In genomic region chr14:27440921-27441320, GRCm38 (mm10) we compare ENCODE assay signal across 11 mouse cellular contexts. TPM values are rescaled to one million over a fixed set of nuclear protein-coding genes. Genes with fewer than 3 reads are reported as not detected.
DNase-seq lines count a peak whose midpoint lies in the region; TF ChIP-seq lines count a peak whose summit lies in the region.
"Had no signal": no experiment of that assay in that cellular context is flagged by ENCODE, and none has a peak within 500 bp of the region (broad histone marks: within the 10 kb centered on the region; RNA-seq: fewer than 3 reads in every experiment).

No protein-coding gene starts in this region.

- peaks cover 9% of the 10 kb centered on the region for H3K36me3 ChIP-seq in kidney, adult 2 months (ENCODE audit: control insufficient read depth, insufficient read depth, low read length)

- TF ChIP-seq CTCF in kidney, adult 2 months (conservative IDR thresholded peaks at IDR 0.05; ENCODE audit: insufficient read depth, insufficient read length, low read depth, low read length), result 0 out of 2 replicates have a peak, but pooled peaks have one; percentile 5

- intact Hi-C loops in left cerebral cortex, postnatal 10 days (cut with DNase I), result loop anchor here (5.0 kb wide), 1 partner anchor 36 kb away; no protein-coding TSS in a partner anchor

- H3K27me3 ChIP-seq in kidney, adult 2 months (replicated peaks; ENCODE audit: control insufficient read depth, insufficient read depth, low read length), result no peaks in the 10 kb centered on the region
- H3K27me3 ChIP-seq: heart, embryonic 15.5 days; liver, embryonic 15.5 days had no signal

- peaks cover 4% of the 10 kb centered on the region; the same call in 1 of the 2 replicates for H3K4me1 ChIP-seq in kidney, adult 2 months (ENCODE audit: control insufficient read depth, insufficient read depth, low read length)
- H3K4me1 ChIP-seq: heart, embryonic 15.5 days; liver, embryonic 15.5 days had no signal

- DNase-seq in kidney, adult 2 months, result peak; percentile 39
- no peak for DNase-seq in kidney, adult 11 months
- DNase-seq in thymus, postnatal 14 days, result peak; percentile 18
- DNase-seq in thymus, adult 18-20 months, result no peak
- DNase-seq in T-cell, adult 2 months (ENCODE audit: low spot score), result peak; percentile 22
- DNase-seq in retina, postnatal 1 day, result peak; percentile 17
- DNase-seq in neural tube, embryonic 10.5 days (ENCODE audit: extremely low spot score, low spot score), result no peak
- DNase-seq in left cerebral cortex, postnatal 10 days (ENCODE audit: extremely low spot score in 1 of 2, low spot score in 2 of 2), result no peak
- DNase-seq: cerebellum, adult 2 months had no signal

- H3K4me3 ChIP-seq in kidney, adult 2 months (ENCODE audit: insufficient read depth, low read depth, low read length), result no peak overlapping the region
- H3K4me3 ChIP-seq: heart, embryonic 15.5 days; liver, embryonic 15.5 days had no signal

- no peak overlapping the region for H3K27ac ChIP-seq in kidney, adult 2 months (ENCODE audit: insufficient read depth, low read depth, low read length)
- H3K27ac ChIP-seq: heart, embryonic 15.5 days; liver, embryonic 15.5 days had no signal

- TF ChIP-seq POLR2A in kidney, adult 2 months (IDR thresholded peaks at IDR 0.05; ENCODE audit: low read depth, low read length), result no peak

RNA-seq across cellular contexts. Expression of gene Fam208a, which starts 12.3 kb away (rescaled TPM):
- 5.3 and 6.8 TPM in 2 replicates for polyA plus RNA-seq in kidney, adult 2 months (2012; rRNA removed)
- 10 to 100 TPM; 27.3 to 27.4 TPM for total RNA-seq in left cerebral cortex, postnatal 10 days (2021)

Comparison
In these comparisons a context has a peak if more than half of its experiments do, and no peak if none do; other contexts are left out.
1. DNase-seq: peak in kidney, adult 2 months (single experiment), thymus, postnatal 14 days (single experiment), T-cell, adult 2 months (single experiment) and retina, postnatal 1 day (single experiment); none in kidney, adult 11 months (single experiment), thymus, adult 18-20 months (0 of 2), neural tube, embryonic 10.5 days (single experiment) and left cerebral cortex, postnatal 10 days (0 of 2).